Mouse (Mus musculus): Measurements from ENCODE around the gene Nfkb2.

Nfkb2 gene

GRCm38 (mm10) chr19:46322996-46323572, 19.0 kb downstream of the Nfkb2 start:
- no peak for DNase-seq

GRCm38 (mm10) chr19:46323716-46324115, 19.6 kb downstream of the Nfkb2 start:
- no peak for DNase-seq

GRCm38 (mm10) chr19:46324366-46324765, 20.2 kb downstream of the Nfkb2 start:
- DNase-seq: no peak

- no peak for DNase-seq
These were observed 20.8 kb downstream of the Nfkb2 start for GRCm38 (mm10) chr19:46324918-46325317.

GRCm38 (mm10) chr19:46326019-46326755, 22.1 kb downstream of the Nfkb2 start:
- DNase-seq: no peak

- peak; percentile 19 for DNase-seq
These were observed 22.7 kb downstream of the Nfkb2 start, which contains the start of gene Psd for GRCm38 (mm10) chr19:46326756-46327305. Psd (minus strand) TSS chr19:46327156.

GRCm38 (mm10) chr19:46327531-46328064, 23.5 kb downstream of the Nfkb2 start:
- no peak for DNase-seq

GRCm38 (mm10) chr19:46328081-46329030, 24.2 kb downstream of the Nfkb2 start, which contains the start of gene Fbxl15:
Fbxl15 (plus strand) TSS chr19:46328184.
- peak; percentile 95 for DNase-seq

GRCm38 (mm10) chr19:46329031-46329641, 25.0 kb downstream of the Nfkb2 start:
- peak; percentile 16 for DNase-seq

- DNase-seq: peak; percentile 91
These were observed 25.8 kb downstream of the Nfkb2 start for GRCm38 (mm10) chr19:46329951-46330350.

GRCm38 (mm10) chr19:46330696-46331095, 26.6 kb downstream of the Nfkb2 start:
- DNase-seq: no peak

GRCm38 (mm10) chr19:46331326-46331725, 27.2 kb downstream of the Nfkb2 start:
- no peak for DNase-seq

- no peak for DNase-seq
These were observed 27.8 kb downstream of the Nfkb2 start for GRCm38 (mm10) chr19:46331936-46332335.

GRCm38 (mm10) chr19:46332721-46333339, 28.7 kb downstream of the Nfkb2 start:
- DNase-seq: no peak

GRCm38 (mm10) chr19:46333906-46334305, 29.8 kb downstream of the Nfkb2 start:
- DNase-seq: no peak

- DNase-seq: no peak
These were observed 33.7 kb downstream of the Nfkb2 start for GRCm38 (mm10) chr19:46337719-46338330.

- peak; percentile 99 for DNase-seq
These were observed 34.3 kb downstream of the Nfkb2 start, which contains the start of gene Cuedc2 for GRCm38 (mm10) chr19:46338331-46338936. Cuedc2 (minus strand) TSS chr19:46338702.

- DNase-seq: no peak
These were observed 34.8 kb downstream of the Nfkb2 start for GRCm38 (mm10) chr19:46338942-46339286.

- peak; percentile 84 for DNase-seq
These were observed 35.3 kb downstream of the Nfkb2 start for GRCm38 (mm10) chr19:46339287-46339971.

Measured in lung, postnatal 36 days (tissue).